Mouse (Mus musculus): ENCODE results near the gene Sprr2a1.
"Not testable (repeated sequence)": the region's sequence is repeated elsewhere in the genome, so short reads cannot be mapped to it uniquely, and the experiment has no call there.

Sprr2a1 gene

GRCm38 (mm10) chr3:92215569-92215968, at the start of gene Sprr2a1, which contains the start of gene Sprr2a2:
Gene Sprr2a1 (plus strand): TSS chr3:92215799.
Gene Sprr2a2 (plus strand): TSS chr3:92215920.
- not testable (repeated sequence) for DNase-seq (ENCODE audit: low spot score)

GRCm38 (mm10) chr3:92169847-92170246, 45.8 kb upstream of the Sprr2a1 start:
- no peak for DNase-seq (ENCODE audit: low spot score)

- DNase-seq (ENCODE audit: low spot score), result no peak
Observed at GRCm38 (mm10) chr3:92176880-92177279, 38.7 kb upstream of the Sprr2a1 start.

- DNase-seq (ENCODE audit: low spot score), result no peak
Observed at GRCm38 (mm10) chr3:92195512-92196200, 19.9 kb upstream of the Sprr2a1 start.

GRCm38 (mm10) chr3:92211133-92211925, 4.3 kb upstream of the Sprr2a1 start:
- not testable (repeated sequence) for DNase-seq (ENCODE audit: low spot score)

DNA sequence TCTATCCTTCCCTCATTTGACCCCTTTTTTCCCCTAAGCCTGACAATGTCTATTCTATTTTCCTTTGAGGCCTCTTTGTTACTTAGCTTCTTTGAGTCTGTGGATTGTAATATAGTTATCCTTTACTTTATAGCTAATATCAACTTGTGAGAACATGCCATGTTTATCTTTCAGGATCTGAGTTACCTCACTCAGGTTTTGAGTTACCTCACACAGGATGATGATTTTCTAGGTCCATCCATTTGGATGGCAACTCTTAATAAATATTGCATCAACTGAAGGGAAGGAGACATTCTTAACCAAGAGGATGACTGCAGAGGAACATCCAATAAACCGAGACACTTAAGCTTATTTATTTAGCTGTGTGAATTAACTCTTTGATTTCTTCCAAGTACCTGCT, 3.5 kb upstream of the Sprr2a1 start:
- not testable (repeated sequence) for DNase-seq (ENCODE audit: low spot score)

DNA sequence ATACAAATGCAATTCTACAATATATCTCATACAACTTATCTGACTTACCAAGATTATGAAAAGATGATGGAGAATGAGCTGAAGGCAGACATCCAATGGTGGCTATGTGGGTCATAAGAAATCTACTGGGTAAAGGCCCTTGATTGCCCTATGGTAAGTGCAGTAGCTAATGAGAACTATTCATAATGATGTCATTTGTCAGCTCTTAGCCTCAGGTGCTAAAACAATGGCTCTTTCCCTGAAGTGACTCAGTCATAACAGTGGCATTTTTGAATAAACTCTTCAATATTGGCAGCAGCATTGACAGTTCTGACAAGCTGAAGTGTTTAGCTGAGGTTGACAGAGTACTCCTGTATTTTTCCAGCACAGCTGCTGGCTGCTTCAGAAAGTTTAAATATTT, 1.9 kb upstream of the Sprr2a1 start:
- not testable (repeated sequence) for DNase-seq (ENCODE audit: low spot score)

DNA sequence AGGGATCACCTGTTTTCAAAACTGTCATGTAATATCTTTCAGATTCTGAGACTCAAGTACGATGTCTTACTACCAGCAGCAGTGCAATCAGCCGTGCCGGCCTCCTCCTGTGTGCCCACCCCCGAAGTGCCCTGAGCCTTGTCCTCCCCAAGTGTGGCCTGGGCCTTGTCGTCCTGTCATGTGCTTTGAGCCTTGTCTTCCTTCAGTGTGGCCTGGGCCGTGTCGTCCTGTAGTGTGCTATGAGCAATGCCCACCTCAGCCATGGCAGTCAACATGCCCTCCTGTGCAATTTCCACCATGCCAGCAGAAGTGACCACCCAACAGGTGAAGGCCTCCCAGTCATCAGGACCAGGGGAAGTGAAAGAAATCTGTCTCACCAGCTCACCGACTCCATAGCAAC, 3.4 kb downstream of the Sprr2a1 start:
- not testable (repeated sequence) for DNase-seq (ENCODE audit: low spot score)

GRCm38 (mm10) chr3:92223708-92224107, 8.1 kb downstream of the Sprr2a1 start:
- DNase-seq (ENCODE audit: low spot score), result not testable (repeated sequence)

- not testable (repeated sequence) for DNase-seq (ENCODE audit: low spot score)
Observed at GRCm38 (mm10) chr3:92227410-92227809, 11.8 kb downstream of the Sprr2a1 start.

DNA sequence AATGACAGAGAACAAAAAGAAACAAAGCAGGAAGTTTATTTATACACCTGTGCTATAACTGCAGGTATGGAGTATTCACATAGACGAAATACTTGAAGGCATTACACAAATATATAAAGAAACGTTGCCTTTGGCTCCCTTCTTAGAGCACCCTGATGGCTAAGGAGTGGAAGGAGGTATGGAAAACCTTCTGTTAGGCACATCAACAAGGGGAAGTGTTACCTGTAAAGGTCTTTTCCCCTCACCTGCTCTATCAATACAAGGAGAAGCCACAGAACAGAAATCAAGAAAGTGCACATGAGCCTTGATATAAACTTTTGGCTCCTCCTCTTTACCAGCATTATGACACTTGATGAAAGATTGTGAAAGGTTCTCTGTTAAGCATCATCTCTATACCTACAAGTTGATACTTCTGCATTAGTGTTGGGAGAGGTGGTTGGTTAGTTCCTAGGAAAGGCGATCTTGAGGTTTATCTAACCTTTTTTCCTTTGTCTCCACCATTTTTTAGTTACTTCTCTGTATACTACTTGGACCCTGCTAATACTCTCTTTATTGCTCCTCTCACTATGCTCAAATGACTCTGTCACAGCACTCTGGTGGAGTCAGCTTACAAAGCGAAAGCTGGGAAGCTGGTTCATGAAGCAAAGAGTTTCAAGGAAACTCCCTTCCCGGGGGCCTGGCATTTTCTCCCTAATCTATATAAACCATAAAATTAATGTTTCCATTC, 21.0 kb downstream of the Sprr2a1 start:
- not testable (repeated sequence) for DNase-seq (ENCODE audit: low spot score)

- not testable (repeated sequence) for DNase-seq (ENCODE audit: low spot score)
Observed at GRCm38 (mm10) chr3:92238736-92239135, 23.1 kb downstream of the Sprr2a1 start.

- DNase-seq (ENCODE audit: low spot score), result not testable (repeated sequence)
Observed at GRCm38 (mm10) chr3:92239197-92239596, 23.6 kb downstream of the Sprr2a1 start.

DNA sequence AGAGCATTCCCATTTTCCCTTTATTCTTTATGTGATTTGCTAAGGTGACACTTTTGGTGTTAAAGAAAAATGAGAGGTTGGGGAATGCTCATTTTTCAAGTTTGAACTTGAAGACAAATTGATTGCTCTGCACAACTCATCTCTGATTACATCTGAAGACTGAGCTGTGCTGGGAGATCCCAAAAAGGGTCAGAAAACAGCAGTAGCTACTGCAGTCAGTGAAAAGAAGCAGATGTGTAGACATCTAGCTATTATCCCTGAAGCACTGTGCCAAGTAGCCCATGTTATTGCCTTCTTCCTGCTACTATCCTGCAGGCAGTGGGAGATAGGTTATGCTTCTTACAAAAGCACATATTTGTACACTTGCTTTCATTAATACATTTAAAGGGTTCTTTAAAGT, 29.2 kb downstream of the Sprr2a1 start:
- not testable (repeated sequence) for DNase-seq (ENCODE audit: low spot score)

DNA sequence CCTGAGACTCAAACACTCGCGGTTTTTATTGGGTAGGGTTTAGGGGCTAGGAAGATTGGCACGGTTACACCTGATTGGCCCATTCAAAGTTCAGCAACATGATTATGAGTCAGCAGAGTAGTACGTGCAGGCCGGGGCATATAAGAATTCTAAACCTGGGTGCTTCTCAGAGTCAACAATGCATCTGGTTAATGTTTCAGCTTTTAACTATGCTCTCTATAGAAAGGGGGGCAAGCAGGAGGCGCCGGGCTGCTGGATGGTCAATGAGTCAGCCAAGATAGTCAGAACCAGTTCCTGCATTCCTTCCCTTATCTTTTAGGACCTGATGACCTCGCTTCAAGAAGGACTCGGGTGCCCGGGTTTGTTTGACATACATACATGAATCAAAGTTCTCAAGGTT, 30.6 kb downstream of the Sprr2a1 start:
- not testable (repeated sequence) for DNase-seq (ENCODE audit: low spot score)

DNA sequence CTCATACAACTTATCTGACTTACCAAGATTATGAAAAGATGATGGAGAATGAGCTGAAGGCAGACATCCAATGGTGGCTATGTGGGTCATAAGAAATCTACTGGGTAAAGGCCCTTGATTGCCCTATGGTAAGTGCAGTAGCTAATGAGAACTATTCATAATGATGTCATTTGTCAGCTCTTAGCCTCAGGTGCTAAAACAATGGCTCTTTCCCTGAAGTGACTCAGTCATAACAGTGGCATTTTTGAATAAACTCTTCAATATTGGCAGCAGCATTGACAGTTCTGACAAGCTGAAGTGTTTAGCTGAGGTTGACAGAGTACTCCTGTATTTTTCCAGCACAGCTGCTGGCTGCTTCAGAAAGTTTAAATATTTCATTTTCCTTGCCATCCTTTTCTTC, 32.9 kb downstream of the Sprr2a1 start:
- DNase-seq (ENCODE audit: low spot score), result not testable (repeated sequence)

- DNase-seq (ENCODE audit: low spot score), result not testable (repeated sequence)
Observed at GRCm38 (mm10) chr3:92250450-92250849, 34.9 kb downstream of the Sprr2a1 start.

DNA sequence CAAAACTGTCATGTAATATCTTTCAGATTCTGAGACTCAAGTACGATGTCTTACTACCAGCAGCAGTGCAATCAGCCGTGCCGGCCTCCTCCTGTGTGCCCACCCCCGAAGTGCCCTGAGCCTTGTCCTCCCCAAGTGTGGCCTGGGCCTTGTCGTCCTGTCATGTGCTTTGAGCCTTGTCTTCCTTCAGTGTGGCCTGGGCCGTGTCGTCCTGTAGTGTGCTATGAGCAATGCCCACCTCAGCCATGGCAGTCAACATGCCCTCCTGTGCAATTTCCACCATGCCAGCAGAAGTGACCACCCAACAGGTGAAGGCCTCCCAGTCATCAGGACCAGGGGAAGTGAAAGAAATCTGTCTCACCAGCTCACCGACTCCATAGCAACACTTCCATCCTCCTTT, 38.3 kb downstream of the Sprr2a1 start:
- not testable (repeated sequence) for DNase-seq (ENCODE audit: low spot score)

DNA sequence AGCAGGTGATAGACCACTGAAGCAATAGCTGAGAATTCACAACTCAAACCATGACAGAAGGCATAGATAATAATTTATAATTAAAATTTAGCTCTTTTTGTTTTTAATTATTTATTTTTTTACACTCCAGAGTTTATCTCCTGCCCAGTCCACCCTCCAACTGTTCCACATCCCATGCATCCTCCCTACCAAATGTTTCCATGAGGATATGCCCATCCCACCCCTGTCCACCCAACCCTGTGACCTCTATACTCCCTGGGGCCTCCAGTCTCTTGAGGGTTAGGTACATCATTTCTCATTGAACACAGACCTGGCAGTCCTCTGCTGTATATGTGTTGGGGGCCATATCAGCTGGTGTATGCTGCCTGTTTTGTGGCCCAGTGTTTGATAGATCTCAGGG, 42.9 kb downstream of the Sprr2a1 start:
- not testable (repeated sequence) for DNase-seq (ENCODE audit: low spot score)

- not testable (repeated sequence) for DNase-seq (ENCODE audit: low spot score)
Observed at GRCm38 (mm10) chr3:92263462-92263861, 47.9 kb downstream of the Sprr2a1 start.
